Mouse (Mus musculus): Measurements from ENCODE around the gene Wipf1.
"Not testable (repeated sequence)": the region's sequence is repeated elsewhere in the genome, so short reads cannot be mapped to it uniquely, and the experiment has no call there.

Gene Wipf1

GRCm38 (mm10) chr2:73506337-73506736 lies 23.2 kb downstream of the Wipf1 start:
- not testable (repeated sequence) for DNase-seq

GRCm38 (mm10) chr2:73502863-73503429 lies 26.6 kb downstream of the Wipf1 start:
- DNase-seq = peak; percentile 43 to 79

GRCm38 (mm10) chr2:73500864-73501263 lies 28.7 kb downstream of the Wipf1 start:
- DNase-seq = peak in 1 of 2 experiments; percentile 12

- DNase-seq = no peak
Measured at GRCm38 (mm10) chr2:73498322-73498721, 31.2 kb downstream of the Wipf1 start.

- DNase-seq = no peak
Measured at GRCm38 (mm10) chr2:73497572-73497971, 32.0 kb downstream of the Wipf1 start.

GRCm38 (mm10) chr2:73496944-73497343 lies 32.6 kb downstream of the Wipf1 start:
- peak in 1 of 2 experiments; percentile 8 for DNase-seq

- DNase-seq = peak in 1 of 2 experiments; percentile 4
Measured at GRCm38 (mm10) chr2:73496329-73496685, 33.2 kb downstream of the Wipf1 start.

- DNase-seq = peak; percentile 44 to 47
Measured at GRCm38 (mm10) chr2:73495617-73496328, 33.8 kb downstream of the Wipf1 start.

GRCm38 (mm10) chr2:73493517-73493916 lies 36.0 kb downstream of the Wipf1 start:
- no peak for DNase-seq

- peak; percentile 43 to 79 for DNase-seq
Measured at GRCm38 (mm10) chr2:73491442-73492241, 37.9 kb downstream of the Wipf1 start.

GRCm38 (mm10) chr2:73490466-73490865 lies 39.1 kb downstream of the Wipf1 start:
- no peak for DNase-seq

- DNase-seq = peak; percentile 41 to 56
Measured at GRCm38 (mm10) chr2:73486120-73486601, 43.4 kb downstream of the Wipf1 start.

GRCm38 (mm10) chr2:73485236-73486119 lies 44.1 kb downstream of the Wipf1 start:
- DNase-seq = peak; percentile 43 to 64

- no peak for DNase-seq
Measured at GRCm38 (mm10) chr2:73484561-73485235, 44.8 kb downstream of the Wipf1 start.

GRCm38 (mm10) chr2:73478805-73479204 lies 50.7 kb downstream of the Wipf1 start:
- no peak for DNase-seq

- DNase-seq = no peak
Measured at GRCm38 (mm10) chr2:73477501-73477900, 52.0 kb downstream of the Wipf1 start.

- DNase-seq = peak in 1 of 2 experiments; percentile 43
Measured at GRCm38 (mm10) chr2:73475519-73475918, 54.0 kb downstream of the Wipf1 start.

- no peak for DNase-seq
Measured at GRCm38 (mm10) chr2:73472130-73472529, 57.4 kb downstream of the Wipf1 start.

GRCm38 (mm10) chr2:73470146-73470630 lies 59.3 kb downstream of the Wipf1 start:
- no peak for DNase-seq

- DNase-seq = no peak
Measured at GRCm38 (mm10) chr2:73469552-73469951, 60.0 kb downstream of the Wipf1 start.

- no peak for DNase-seq
Measured at GRCm38 (mm10) chr2:73468993-73469392, 60.5 kb downstream of the Wipf1 start.

Data from lung, postnatal 4 days (tissue).